Mouse (Mus musculus) hindbrain, embryonic 13.5 days (tissue): ENCODE data around the gene Eno1. TPM values are rescaled to one million over a fixed set of nuclear protein-coding genes. Genes with fewer than 3 reads are reported as not detected.
"Not testable (repeated sequence)": the region's sequence is repeated elsewhere in the genome, so short reads cannot be mapped to it uniquely, and the experiment has no call there.

Experiments
- ATAC-seq: fragments of 200-750 bp; cut with Nextera tagmentation; 2 replicates; pipeline ENCODE4 v1.8.0; 2017; ENCODE audit warnings: moderate TSS enrichment; ENCODE audit not compliant: low FRiP score
- H3K27ac ChIP-seq: fragments of 300-500 bp; sonication (generic); 2 replicates; pipeline ENCODE4 v1.5.1; 2015; ENCODE audit warnings: inconsistent platforms, mild to moderate bottlenecking, moderate library complexity
- H3K27me3 ChIP-seq: fragments of 300-500 bp; sonication (generic); 2 replicates; pipeline ENCODE4 v1.6.1; 2015; ENCODE audit warnings: mild to moderate bottlenecking, inconsistent platforms
- H3K36me3 ChIP-seq: fragments of 300-500 bp; sonication (generic); 2 replicates; pipeline ENCODE4 v1.6.1; 2015; ENCODE audit warnings: mild to moderate bottlenecking, inconsistent platforms
- H3K4me1 ChIP-seq: fragments of 300-500 bp; sonication (generic); replicated peaks from 2 replicates; pipeline ENCODE4 v1.6.1; 2015; ENCODE audit warnings: inconsistent platforms
- H3K4me2 ChIP-seq: fragments of 300-500 bp; sonication (generic); 2 replicates; pipeline ENCODE4 v1.6.1; 2015; ENCODE audit warnings: inconsistent platforms, mild to moderate bottlenecking, moderate library complexity
- H3K4me3 ChIP-seq: fragments of 300-500 bp; sonication (generic); 2 replicates; pipeline ENCODE4 v1.5.1; 2015; ENCODE audit warnings: mild to moderate bottlenecking, inconsistent platforms
- H3K9ac ChIP-seq: fragments of 300-500 bp; sonication (generic); 2 replicates; pipeline ENCODE4 v1.6.1; 2015; ENCODE audit warnings: mild to moderate bottlenecking, inconsistent platforms
- H3K9me3 ChIP-seq: fragments of 300-500 bp; sonication (generic); 2 replicates; pipeline ENCODE4 v1.6.1; 2016; ENCODE audit warnings: inconsistent platforms
- WGBS: fragments of 180-500 bp; shearing (Covaris S2); methylation state at CpG from one replicate; pipeline ENCODE4 v1.1.7; 2015; 5-methylcytosine and 5-hydroxymethylcytosine counted together
- polyA plus RNA-seq: library from polyadenylated mRNA; unstranded; fragments of >200 nt; fragmentation: Nextera tagmentation; extraction: Ambion mirVana; gene quantifications from 2 replicates; pipeline ENCODE4 v1.2.1, GENCODE M21; 2015

The Eno1 gene
- polyA plus RNA-seq, 1 experiment from 2014 or later: 1,119 TPM

DNA sequence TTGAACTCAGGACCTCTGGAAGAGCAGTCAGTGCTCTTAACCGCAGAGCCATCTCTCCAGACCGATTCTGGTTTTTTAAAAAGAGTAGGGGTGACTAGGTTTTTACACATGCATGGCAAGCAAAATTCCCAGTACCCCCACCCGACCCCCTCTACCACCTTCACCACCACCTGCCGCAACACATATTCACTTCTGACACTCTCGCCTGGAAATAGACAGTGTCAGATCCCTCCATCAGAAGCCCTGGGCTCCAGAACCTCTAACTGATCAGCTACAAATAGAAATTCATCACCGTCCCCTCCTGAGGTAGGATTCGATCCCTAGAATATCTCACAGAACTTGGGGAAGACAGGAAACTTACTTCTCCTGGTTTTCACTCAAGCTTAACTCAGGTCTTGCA, 23.1 kb downstream of the Eno1 start:
- no peak for ATAC-seq
- 91% methylated on average over 7 of the region's 7 CpGs for WGBS
- H3K27ac ChIP-seq: no peak overlapping the region

DNA sequence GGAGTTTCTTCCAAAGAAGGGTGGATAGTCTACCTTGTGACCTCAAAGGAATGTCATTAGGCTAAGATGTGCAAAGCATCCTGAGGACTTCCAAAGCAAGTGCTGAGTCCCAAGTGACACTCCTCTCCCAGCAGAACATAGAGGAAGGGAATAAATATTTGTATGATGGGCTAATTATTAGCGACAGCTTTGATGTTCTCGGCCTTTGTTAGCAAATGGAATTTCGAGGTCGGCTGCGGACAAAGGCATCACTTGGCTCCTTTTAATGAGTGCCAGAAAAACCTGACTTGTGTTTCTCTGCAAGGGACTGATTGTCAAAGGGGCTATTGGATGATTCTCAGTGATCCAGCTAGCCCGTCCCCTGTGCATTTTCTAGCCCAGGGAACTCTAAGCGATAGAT, 23.6 kb downstream of the Eno1 start:
- Histone ChIP-seq H3K9me3 (no peaks in the 10 kb centered on the region), H3K4me2 (no peak overlapping the region), H3K36me3 (no peaks in the 10 kb centered on the region), H3K4me1 (peaks cover 32% of the 10 kb centered on the region), H3K27ac (no peak overlapping the region), H3K4me3 (no peak overlapping the region), H3K9ac (no peak overlapping the region), H3K27me3 (no peaks in the 10 kb centered on the region)
- ATAC-seq: no peak
- WGBS: 33% methylated on average over 7 of the region's 7 CpGs

More for the DNA sequence above, 23.1 kb downstream of the Eno1 start:
- Histone ChIP-seq H3K4me1 (peaks cover 37% of the 10 kb centered on the region), H3K9ac (no peak overlapping the region), H3K4me2 (no peak overlapping the region), H3K36me3 (no peaks in the 10 kb centered on the region), H3K4me3 (no peak overlapping the region), H3K27me3 (no peaks in the 10 kb centered on the region), H3K9me3 (no peaks in the 10 kb centered on the region)

GRCm38 (mm10) chr4:150260745-150261144, 24.2 kb downstream of the Eno1 start:
- Histone ChIP-seq H3K36me3 (no peaks in the 10 kb centered on the region), H3K27ac (no peak overlapping the region), H3K9me3 (no peaks in the 10 kb centered on the region), H3K27me3 (no peaks in the 10 kb centered on the region), H3K4me2 (no peak overlapping the region), H3K4me3 (no peak overlapping the region), H3K9ac (no peak overlapping the region), H3K4me1 (peaks cover 30% of the 10 kb centered on the region)
- WGBS: 29% methylated on average over 6 of the region's 6 CpGs
- no peak for ATAC-seq

GRCm38 (mm10) chr4:150262301-150262700, 25.8 kb downstream of the Eno1 start:
- Histone ChIP-seq H3K4me3 (no peak overlapping the region), H3K27ac (no peak overlapping the region), H3K9me3 (no peaks in the 10 kb centered on the region), H3K9ac (no peak overlapping the region), H3K36me3 (no peaks in the 10 kb centered on the region), H3K4me2 (no peak overlapping the region), H3K4me1 (peaks cover 38% of the 10 kb centered on the region), H3K27me3 (no peaks in the 10 kb centered on the region)
- no peak for ATAC-seq
- 83% methylated on average over 8 of the region's 8 CpGs for WGBS

- H3K4me3 ChIP-seq: no peak overlapping the region
- no peaks in the 10 kb centered on the region for H3K9me3 ChIP-seq
- H3K27me3 ChIP-seq: no peaks in the 10 kb centered on the region
- H3K36me3 ChIP-seq: no peaks in the 10 kb centered on the region
- no peak overlapping the region for H3K4me2 ChIP-seq
- no peak overlapping the region for H3K27ac ChIP-seq
- H3K9ac ChIP-seq: no peak overlapping the region
- ATAC-seq: no peak
- WGBS: 48% methylated on average over 7 of the region's 7 CpGs
- H3K4me1 ChIP-seq: peaks cover 24% of the 10 kb centered on the region
These were observed 28.4 kb downstream of the Eno1 start for GRCm38 (mm10) chr4:150264903-150265302.

DNA sequence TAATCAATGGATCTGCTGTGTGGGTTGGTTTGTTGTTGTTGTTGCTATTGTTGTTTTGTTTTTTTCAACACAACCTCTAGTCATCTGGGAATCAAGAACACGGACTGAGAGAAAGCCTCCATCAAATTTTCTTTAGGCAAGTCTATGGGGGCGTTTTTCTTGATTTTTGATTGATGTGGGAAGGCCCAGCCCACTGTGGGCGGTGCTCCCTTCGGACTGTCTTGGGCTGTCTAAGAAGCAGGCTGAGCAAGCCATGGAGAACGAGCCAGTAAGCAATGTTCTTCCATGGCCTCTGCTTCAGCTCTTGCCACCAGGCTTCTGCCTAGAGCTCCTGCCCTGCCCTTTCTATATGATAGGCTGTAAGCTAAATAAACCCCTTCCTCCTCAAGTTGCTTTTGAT, 28.9 kb downstream of the Eno1 start:
- no peaks in the 10 kb centered on the region for H3K36me3 ChIP-seq
- WGBS: 67% methylated on average over 5 of the region's 5 CpGs

GRCm38 (mm10) chr4:150266655-150267223, 30.2 kb downstream of the Eno1 start:
- no peaks in the 10 kb centered on the region for H3K27me3 ChIP-seq
- H3K36me3 ChIP-seq: no peaks in the 10 kb centered on the region
- H3K4me3 ChIP-seq: no peak overlapping the region
- peak overlapping the region; percentile 15; the same call in 1 of the 2 replicates for H3K4me2 ChIP-seq
- peak overlapping the region; percentile 62 for H3K27ac ChIP-seq
- peaks cover 14% of the 10 kb centered on the region for H3K4me1 ChIP-seq
- no peak for ATAC-seq
- H3K9ac ChIP-seq: no peak overlapping the region
- H3K9me3 ChIP-seq: no peaks in the 10 kb centered on the region
- WGBS: 54% methylated on average over 21 of the region's 21 CpGs

More for the DNA sequence above, 28.9 kb downstream of the Eno1 start:
- no peaks in the 10 kb centered on the region for H3K9me3 ChIP-seq
- no peak for ATAC-seq
- H3K27ac ChIP-seq: no peak overlapping the region
- no peak overlapping the region for H3K4me3 ChIP-seq
- H3K27me3 ChIP-seq: no peaks in the 10 kb centered on the region
- no peak overlapping the region for H3K9ac ChIP-seq
- H3K4me1 ChIP-seq: peaks cover 18% of the 10 kb centered on the region
- H3K4me2 ChIP-seq: no peak overlapping the region

- Histone ChIP-seq H3K4me1 (peaks cover 33% of the 10 kb centered on the region), H3K9me3 (no peaks in the 10 kb centered on the region), H3K4me3 (no peak overlapping the region), H3K27me3 (no peaks in the 10 kb centered on the region), H3K27ac (no peak overlapping the region), H3K9ac (no peak overlapping the region), H3K4me2 (no peak overlapping the region), H3K36me3 (no peaks in the 10 kb centered on the region)
- 83% methylated on average over 33 of the region's 33 CpGs for WGBS
- no peak for ATAC-seq
These were observed 32.4 kb downstream of the Eno1 start for GRCm38 (mm10) chr4:150268674-150269653.

GRCm38 (mm10) chr4:150269679-150270078, 33.2 kb downstream of the Eno1 start:
- WGBS: 61% methylated on average over 7 of the region's 7 CpGs
- H3K4me1 ChIP-seq: peaks cover 33% of the 10 kb centered on the region
- H3K27me3 ChIP-seq: no peaks in the 10 kb centered on the region
- no peak for ATAC-seq
- H3K9me3 ChIP-seq: no peaks in the 10 kb centered on the region
- no peak overlapping the region for H3K4me3 ChIP-seq
- H3K36me3 ChIP-seq: no peaks in the 10 kb centered on the region
- no peak overlapping the region for H3K27ac ChIP-seq
- no peak overlapping the region for H3K9ac ChIP-seq
- H3K4me2 ChIP-seq: no peak overlapping the region

DNA sequence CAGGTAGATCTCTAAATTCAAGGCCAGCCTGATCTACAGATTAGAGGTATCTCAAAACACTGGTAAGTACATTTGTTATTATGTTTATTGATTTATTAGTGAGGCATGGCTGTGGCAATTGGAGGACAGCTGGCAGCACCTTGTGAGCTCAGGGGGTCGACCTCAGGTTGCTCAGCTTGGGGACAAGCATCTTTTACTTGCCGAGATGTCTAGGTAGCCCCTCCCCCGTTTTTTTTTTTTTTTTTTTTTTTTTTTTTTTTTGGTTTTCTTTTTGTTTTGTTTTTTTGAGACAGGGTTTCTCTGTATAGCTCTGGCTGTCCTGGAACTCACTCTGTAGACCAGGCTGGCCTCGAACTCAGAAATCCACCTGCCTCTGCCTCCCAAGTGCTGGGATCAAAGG, 34.2 kb downstream of the Eno1 start:
- H3K27me3 ChIP-seq, H3K27ac ChIP-seq, H3K9me3 ChIP-seq, H3K36me3 ChIP-seq, H3K4me2 ChIP-seq, H3K9ac ChIP-seq, H3K4me3 ChIP-seq, ATAC-seq: not testable (repeated sequence)
- 69% methylated on average over 4 of the region's 4 CpGs for WGBS
- H3K4me1 ChIP-seq: peaks cover 33% of the 10 kb centered on the region

DNA sequence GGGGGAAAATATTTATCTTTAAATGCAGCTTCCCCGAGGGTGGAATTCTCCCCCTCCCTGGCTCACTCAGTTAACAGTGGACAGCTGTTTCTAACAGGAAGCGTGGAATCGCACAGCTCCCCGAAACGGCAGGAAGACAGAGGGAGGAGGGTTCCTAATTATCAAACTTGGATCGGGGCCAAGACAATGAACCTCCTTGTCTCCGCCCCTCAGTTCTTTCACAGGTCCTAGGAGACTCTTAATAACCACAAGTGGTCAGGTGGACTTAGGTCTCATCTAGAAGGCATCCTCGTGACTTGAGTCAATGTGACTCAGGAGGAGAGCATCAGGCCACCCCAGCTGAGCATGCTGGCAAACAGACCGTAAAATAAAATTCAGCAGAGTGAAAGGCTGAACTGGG, 36.2 kb downstream of the Eno1 start:
- Histone ChIP-seq H3K9me3 (no peaks in the 10 kb centered on the region), H3K27ac (peak overlapping the region; percentile 80), H3K4me2 (peak overlapping the region; percentile 37), H3K27me3 (no peaks in the 10 kb centered on the region), H3K4me3 (no peak overlapping the region), H3K36me3 (no peaks in the 10 kb centered on the region), H3K9ac (peak overlapping the region; percentile 26; the same call in 1 of the 2 replicates), H3K4me1 (peaks cover 23% of the 10 kb centered on the region)
- ATAC-seq: peak; percentile 66
- 2% methylated on average over 9 of the region's 9 CpGs for WGBS

DNA sequence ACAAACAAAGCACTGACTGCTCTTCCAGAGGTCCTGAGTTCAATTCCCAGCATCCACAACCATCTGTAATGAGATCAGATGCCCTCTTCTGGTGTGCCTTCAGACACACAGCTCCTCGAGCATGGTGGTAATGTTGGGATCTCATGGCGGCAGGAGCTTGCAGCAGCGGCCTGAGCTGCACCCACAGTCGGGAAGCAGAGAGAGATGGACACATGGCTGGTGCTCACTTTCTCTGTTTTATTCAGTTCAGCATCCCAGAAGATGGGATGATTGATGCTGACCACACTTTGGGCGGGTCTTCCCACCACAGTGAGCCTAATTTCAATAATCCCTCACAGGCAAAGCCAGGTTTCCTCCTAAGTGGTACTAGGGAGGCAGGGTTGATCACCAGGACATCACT, 39.0 kb downstream of the Eno1 start:
- Histone ChIP-seq H3K4me3 (no peak overlapping the region), H3K9me3 (no peaks in the 10 kb centered on the region), H3K27ac (no peak overlapping the region), H3K27me3 (no peaks in the 10 kb centered on the region), H3K4me1 (peaks cover 23% of the 10 kb centered on the region), H3K4me2 (no peak overlapping the region), H3K9ac (no peak overlapping the region), H3K36me3 (no peaks in the 10 kb centered on the region)
- ATAC-seq: no peak
- 81% methylated on average over 5 of the region's 5 CpGs for WGBS
